Mouse (Mus musculus) effector memory CD4-positive, alpha-beta T cell, adult 7 months (primary cell): Measurements from ENCODE around the gene Fcrl1. TPM values are rescaled to one million over a fixed set of nuclear protein-coding genes. Genes with fewer than 3 reads are reported as not detected.

Source experiments
- polyA plus RNA-seq: library from polyadenylated mRNA; unstranded; fragments of 100-300 nt; shearing (Covaris generic); gene quantifications from one replicate; pipeline ENCODE4 v1.2.1, GENCODE M21; 2017

The Fcrl1 gene
- 7.6 TPM for polyA plus RNA-seq

DNA sequence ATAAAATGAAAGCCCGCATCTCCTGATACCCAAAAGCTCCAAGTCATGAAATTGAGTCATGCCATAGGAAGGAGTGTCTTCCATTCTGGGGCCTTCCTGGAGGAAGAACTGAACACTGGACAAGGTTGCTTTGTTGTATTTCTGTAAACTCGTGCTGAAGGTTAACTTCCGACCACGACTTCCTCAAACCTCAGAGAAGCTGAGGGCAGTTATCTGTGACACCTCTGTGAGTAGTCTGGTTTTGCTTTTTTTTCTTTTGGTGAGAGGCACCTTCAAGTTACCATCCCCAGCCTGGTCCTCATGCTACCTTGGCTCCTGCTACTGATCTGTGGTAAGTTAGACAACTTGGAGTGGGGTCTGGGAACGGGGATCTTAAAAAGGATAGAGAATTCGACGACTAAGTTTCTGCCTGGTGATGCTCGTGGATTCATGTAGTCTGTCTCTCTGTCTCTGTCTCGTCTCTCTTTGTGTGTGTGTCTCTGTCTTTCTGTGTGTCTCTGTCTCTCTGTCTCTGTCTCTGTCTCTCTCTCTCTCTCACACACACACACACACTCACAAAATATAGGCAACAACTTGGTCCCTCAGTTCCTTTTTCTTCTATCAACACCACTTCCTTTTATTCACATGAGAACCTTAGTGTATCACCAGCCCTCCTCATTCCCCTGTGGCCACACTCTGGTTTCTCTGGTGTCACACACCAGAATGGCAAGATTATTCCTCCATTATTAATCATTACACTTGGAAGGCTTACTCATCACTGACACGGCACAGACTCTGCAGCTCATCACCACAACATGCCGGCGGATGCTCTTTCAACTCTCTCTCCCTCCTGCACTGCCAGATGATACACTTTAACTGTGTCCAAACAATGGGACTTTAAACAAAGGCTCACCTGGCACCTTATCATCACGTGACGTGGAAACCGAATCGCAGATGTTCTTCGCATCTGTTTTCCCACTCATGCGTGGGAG, at the start of gene Fcrl1:
Gene Fcrl1, plus strand, starts transcription at position 193 of the 971 bp plus-strand sequence.

GRCm38 (mm10) chr3:87357581-87357980, 18.6 kb upstream of the Fcrl1 start, which contains the start of gene Cd5l:
Gene Cd5l, plus strand, starts transcription at chr3:87357881.

GRCm38 (mm10) chr3:87435479-87435878, 59.3 kb downstream of the Fcrl1 start, which contains the start of gene Fcrl5:
Gene Fcrl5, plus strand, starts transcription at chr3:87435773.

Other genes starting within 250 kb of the Fcrl1 start
- gene Kirrel, start 201.6 kb upstream of the Fcrl1 start, polyA plus RNA-seq, result 0.56 TPM
- gene Fcrls, start 112.6 kb upstream of the Fcrl1 start, polyA plus RNA-seq, result 0.66 TPM
- not detected for gene Cd5l, start 18.5 kb upstream of the Fcrl1 start, polyA plus RNA-seq
- not detected for gene Fcrl5, start 59.4 kb downstream of the Fcrl1 start, polyA plus RNA-seq
- 75.9 TPM for gene Etv3, start 149.0 kb downstream of the Fcrl1 start, polyA plus RNA-seq
- gene Arhgef11, start 241.2 kb downstream of the Fcrl1 start, polyA plus RNA-seq, result 6.6 TPM